Mouse (Mus musculus) hindbrain, embryonic 11.5 days (tissue): ENCODE data around the gene Naaladl2. TPM values are rescaled to one million over a fixed set of nuclear protein-coding genes. Genes with fewer than 3 reads are reported as not detected.

Experiments
- ATAC-seq: fragments of 200-750 bp; cut with Nextera tagmentation; 2 replicates; pipeline ENCODE4 v1.8.0; 2017; ENCODE audit warnings: mild to moderate bottlenecking, moderate TSS enrichment, moderate library complexity; ENCODE audit not compliant: low FRiP score
- DNase-seq: peaks from one replicate; pipeline ENCODE4 v3.0.0-alpha.2; 2015; ENCODE audit warnings: low spot score
- H3K27ac ChIP-seq: fragments of 300-500 bp; sonication (generic); 2 replicates; pipeline ENCODE4 v1.5.1; 2014; ENCODE audit warnings: mild to moderate bottlenecking, low read depth, low read length
- H3K27me3 ChIP-seq: fragments of 300-500 bp; sonication (generic); 2 replicates; pipeline ENCODE4 v1.6.1; 2014; ENCODE audit warnings: mild to moderate bottlenecking, low read length, moderate library complexity, mixed read lengths; ENCODE audit not compliant: control insufficient read depth, insufficient read depth
- H3K36me3 ChIP-seq: fragments of 300-500 bp; sonication (generic); 2 replicates; pipeline ENCODE4 v1.6.1; 2014; ENCODE audit warnings: mild to moderate bottlenecking, low read length, moderate library complexity, mixed read lengths; ENCODE audit not compliant: control insufficient read depth, insufficient read depth
- H3K4me1 ChIP-seq: fragments of 300-500 bp; sonication (generic); replicated peaks from 2 replicates; pipeline ENCODE4 v1.6.1; 2014; ENCODE audit warnings: low read length, mixed read lengths; ENCODE audit not compliant: control insufficient read depth, insufficient read depth
- H3K4me2 ChIP-seq: fragments of 300-500 bp; sonication (generic); replicated peaks from 2 replicates; pipeline ENCODE4 v1.6.1; 2014; ENCODE audit warnings: mild to moderate bottlenecking, low read depth, low read length
- H3K4me3 ChIP-seq: fragments of 300-500 bp; sonication (generic); 2 replicates; pipeline ENCODE4 v1.5.1; 2014; ENCODE audit warnings: low read depth, low read length
- H3K9ac ChIP-seq: fragments of 300-500 bp; sonication (generic); 2 replicates; pipeline ENCODE4 v1.6.1; 2014; ENCODE audit warnings: low read depth, low read length
- H3K9me3 ChIP-seq: fragments of 300-500 bp; sonication (generic); 2 replicates; pipeline ENCODE4 v1.6.1; 2016; ENCODE audit warnings: low read length; ENCODE audit not compliant: control insufficient read depth
- WGBS: fragments of 180-500 bp; shearing (Covaris S2); extraction: QIAGEN DNeasy Blood & Tissue Kit; methylation state at CpG from one replicate; pipeline ENCODE4 v1.1.7; 2014; 5-methylcytosine and 5-hydroxymethylcytosine counted together
- polyA plus RNA-seq: library from polyadenylated mRNA; unstranded; fragments of >200 nt; fragmentation: Nextera tagmentation; extraction: Ambion mirVana; gene quantifications from 2 replicates; pipeline ENCODE4 v1.2.1, GENCODE M21; 2014

Gene Naaladl2
- polyA plus RNA-seq, 1 experiment from 2014 or later: 1.0 TPM

DNA sequence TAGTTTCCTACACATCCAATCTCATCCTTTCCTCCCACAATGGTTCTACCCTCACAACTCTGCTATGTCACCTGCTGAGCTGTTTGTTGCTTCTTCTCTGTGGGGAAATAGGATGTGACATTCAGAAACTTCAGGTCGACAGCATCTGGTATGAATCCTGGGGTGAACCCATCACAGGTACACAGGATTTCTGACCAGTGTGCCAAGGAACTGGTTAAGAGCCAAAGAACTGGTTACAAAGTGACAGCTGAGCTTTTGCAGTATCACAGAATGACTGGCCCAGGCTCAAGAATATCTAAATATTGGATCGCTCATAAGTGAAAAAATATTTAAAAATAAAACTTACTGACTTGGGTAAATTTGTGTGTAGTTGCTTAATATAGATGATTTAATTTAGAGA is 548.6 kb downstream of the Naaladl2 start:
- H3K9ac ChIP-seq: no peak overlapping the region
- H3K9me3 ChIP-seq: no peaks in the 10 kb centered on the region
- no peaks in the 10 kb centered on the region for H3K27me3 ChIP-seq
- 65% methylated on average over 2 of the region's 2 CpGs for WGBS
- no peak overlapping the region for H3K27ac ChIP-seq
- no peaks in the 10 kb centered on the region for H3K36me3 ChIP-seq
- no peak for DNase-seq
- no peak overlapping the region for H3K4me2 ChIP-seq
- no peak for ATAC-seq
- no peaks in the 10 kb centered on the region for H3K4me1 ChIP-seq
- H3K4me3 ChIP-seq: no peak overlapping the region

DNA sequence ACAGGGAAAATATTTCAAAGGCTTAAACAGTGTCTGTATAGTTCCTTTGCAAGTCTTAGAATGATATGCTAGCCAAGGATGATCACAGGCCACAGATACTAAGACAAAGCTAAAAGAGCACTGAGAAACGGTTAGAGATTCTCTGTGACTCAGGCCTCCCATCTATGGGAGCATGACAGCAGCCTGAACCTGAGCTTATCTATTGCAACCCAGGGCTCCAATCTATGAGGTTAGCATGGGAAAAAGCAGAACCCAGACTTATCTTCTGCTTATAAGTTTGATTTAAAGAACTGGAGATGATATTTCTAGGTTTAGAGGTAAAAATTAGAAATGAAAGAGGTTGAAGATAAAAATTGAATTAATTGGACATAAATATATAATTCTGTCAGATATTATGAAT is 587.4 kb downstream of the Naaladl2 start:
- no peaks in the 10 kb centered on the region for H3K9me3 ChIP-seq
- WGBS: 93% methylated on average over 1 of the region's 1 CpGs
- DNase-seq: no peak
- no peak overlapping the region for H3K4me2 ChIP-seq
- H3K9ac ChIP-seq: no peak overlapping the region
- no peak for ATAC-seq
- no peaks in the 10 kb centered on the region for H3K4me1 ChIP-seq
- H3K27me3 ChIP-seq: no peaks in the 10 kb centered on the region
- no peak overlapping the region for H3K27ac ChIP-seq
- H3K36me3 ChIP-seq: no peaks in the 10 kb centered on the region
- no peak overlapping the region for H3K4me3 ChIP-seq

DNA sequence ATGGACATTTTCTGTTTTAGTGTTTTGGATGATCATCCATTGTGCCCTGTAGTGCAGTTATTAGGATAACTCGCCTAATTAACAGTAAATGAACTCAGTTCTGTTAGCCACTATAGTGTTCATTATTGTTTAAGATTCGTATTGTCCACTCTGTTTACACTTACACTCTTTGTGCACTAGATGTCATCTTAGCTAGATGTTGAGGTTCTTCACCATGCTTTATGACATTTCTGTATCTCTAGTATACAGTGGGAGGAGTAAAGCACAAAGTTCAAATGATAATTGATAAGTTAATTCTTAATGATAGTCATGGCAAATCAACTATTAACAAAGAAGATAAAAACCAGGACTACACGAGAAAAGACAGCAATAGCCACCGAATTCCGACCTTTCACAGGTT is 590.4 kb downstream of the Naaladl2 start:
- 84% methylated on average over 5 of the region's 5 CpGs for WGBS
- Histone ChIP-seq H3K27me3 (no peaks in the 10 kb centered on the region), H3K36me3 (no peaks in the 10 kb centered on the region)

DNA sequence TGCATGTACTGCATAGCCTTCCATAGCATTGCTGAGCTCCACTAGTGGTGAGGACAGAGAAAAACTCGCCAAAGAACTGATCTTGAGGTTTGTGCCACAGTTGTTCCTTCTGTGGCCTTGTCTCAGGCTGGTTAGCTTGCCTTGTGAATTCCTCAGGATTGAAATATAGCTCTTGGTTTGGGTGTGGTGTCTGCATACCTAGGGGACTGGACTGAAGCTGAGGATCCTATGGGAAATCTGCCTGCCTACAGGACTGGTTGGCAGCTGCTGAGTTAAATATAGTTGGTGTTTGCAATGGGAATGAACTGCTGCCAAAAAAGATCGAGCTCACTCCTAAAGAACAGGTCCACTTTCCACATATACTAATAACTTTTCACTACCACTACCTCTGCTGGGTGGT is 591.4 kb downstream of the Naaladl2 start:
- Histone ChIP-seq H3K4me3 (no peak overlapping the region), H3K9ac (no peak overlapping the region), H3K27ac (no peak overlapping the region), H3K36me3 (no peaks in the 10 kb centered on the region), H3K9me3 (no peaks in the 10 kb centered on the region), H3K4me1 (no peaks in the 10 kb centered on the region), H3K4me2 (no peak overlapping the region), H3K27me3 (no peaks in the 10 kb centered on the region)
- ATAC-seq (no peak), DNase-seq (no peak)
- WGBS: 82% methylated on average over 2 of the region's 2 CpGs

More for the DNA sequence above, 590.4 kb downstream of the Naaladl2 start:
- H3K4me2 ChIP-seq: no peak overlapping the region
- no peak overlapping the region for H3K9ac ChIP-seq
- no peaks in the 10 kb centered on the region for H3K4me1 ChIP-seq
- ATAC-seq (no peak), DNase-seq (no peak)
- H3K9me3 ChIP-seq: no peaks in the 10 kb centered on the region
- H3K4me3 ChIP-seq: no peak overlapping the region
- no peak overlapping the region for H3K27ac ChIP-seq

DNA sequence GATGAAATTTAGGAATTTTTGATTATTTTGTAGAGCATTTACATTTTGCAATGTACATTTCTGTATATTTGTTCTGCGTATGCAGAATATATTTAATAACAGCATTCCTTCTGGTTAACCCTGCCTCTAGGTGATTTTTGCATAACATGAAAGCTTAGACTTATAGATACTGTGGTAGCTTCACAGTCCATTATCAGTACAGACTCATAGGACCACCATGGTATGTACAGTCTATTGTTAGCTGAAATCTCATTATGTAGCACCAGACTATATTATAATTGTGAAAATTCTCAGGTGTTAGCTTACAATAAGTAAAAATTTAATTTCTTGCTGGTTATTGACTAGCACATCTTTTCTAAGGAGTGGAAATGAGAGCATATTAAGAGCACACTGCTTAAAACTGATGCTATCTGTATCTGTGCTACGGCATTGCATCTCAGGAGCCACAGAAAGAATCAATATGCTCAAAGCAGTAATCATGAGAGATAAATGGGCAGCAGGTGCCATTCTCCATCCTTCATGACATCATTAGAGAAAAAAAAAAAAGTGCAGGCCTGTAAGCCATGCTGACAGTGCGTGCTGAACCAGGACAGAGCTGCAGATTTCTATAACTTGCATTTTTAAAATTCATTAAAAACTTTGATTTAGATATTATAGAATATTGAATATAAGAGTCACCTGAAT is 610.1 kb downstream of the Naaladl2 start:
- DNase-seq: no peak
- Histone ChIP-seq H3K36me3 (no peaks in the 10 kb centered on the region), H3K9me3 (no peaks in the 10 kb centered on the region), H3K4me3 (no peak overlapping the region), H3K27ac (no peak overlapping the region), H3K4me1 (no peaks in the 10 kb centered on the region), H3K9ac (no peak overlapping the region), H3K27me3 (no peaks in the 10 kb centered on the region), H3K4me2 (no peak overlapping the region)
- ATAC-seq: peak; percentile 59
- WGBS: 85% methylated on average over 3 of the region's 3 CpGs

DNA sequence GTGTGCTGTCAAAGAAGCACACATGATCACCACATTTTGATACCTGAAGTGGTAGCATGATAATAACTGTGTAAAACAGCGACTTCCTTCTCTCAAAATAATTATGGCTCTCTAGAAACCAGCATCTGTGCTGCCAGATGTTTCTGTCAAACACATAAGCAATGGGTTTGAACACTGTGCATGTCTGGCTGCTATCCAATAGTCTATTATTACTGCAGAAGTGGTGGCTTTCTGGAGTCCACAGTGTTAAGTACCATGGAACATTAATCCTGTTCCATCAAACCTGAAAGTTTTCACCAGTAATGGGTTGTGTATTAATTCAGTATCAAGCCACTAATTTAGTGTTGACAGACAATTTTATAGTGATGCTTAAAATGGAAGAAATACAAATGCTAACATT is 629.1 kb downstream of the Naaladl2 start:
- WGBS: 63% methylated on average over 1 of the region's 1 CpGs
- H3K4me1 ChIP-seq: no peaks in the 10 kb centered on the region

DNA sequence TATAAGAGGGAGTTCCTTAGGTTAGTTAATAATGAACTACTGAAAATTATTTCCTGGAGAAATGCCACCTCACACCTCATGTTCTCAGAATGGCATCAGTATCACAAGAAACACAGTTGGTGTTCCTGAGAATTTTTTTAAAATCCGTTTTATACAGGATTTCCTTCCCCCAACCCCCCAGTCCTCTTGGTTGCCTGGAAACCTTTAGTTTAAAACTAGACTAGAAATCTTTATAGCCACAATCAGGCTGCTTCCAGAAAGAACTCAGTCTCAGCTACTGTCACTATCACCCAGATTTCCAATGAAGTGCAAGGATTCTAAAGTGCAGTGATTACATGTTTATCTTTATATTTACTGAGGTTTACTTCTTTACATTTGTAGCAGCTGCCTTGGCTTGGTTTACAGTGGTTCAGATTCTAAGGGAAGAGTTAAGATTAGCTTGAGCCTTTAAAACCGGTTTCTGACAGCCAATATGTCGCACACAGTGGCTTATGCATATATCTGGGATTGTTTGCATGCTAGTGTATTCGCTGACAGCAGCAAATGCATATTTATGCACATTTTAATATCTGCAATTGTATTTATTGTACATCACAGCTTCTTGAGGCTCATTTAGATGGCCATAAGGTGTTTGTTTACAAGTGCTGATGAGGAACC is 657.5 kb downstream of the Naaladl2 start:
- no peak overlapping the region for H3K4me2 ChIP-seq
- WGBS: 75% methylated on average over 4 of the region's 4 CpGs
- DNase-seq (no peak), ATAC-seq (no peak)
- H3K9ac ChIP-seq: no peak overlapping the region
- no peaks in the 10 kb centered on the region for H3K9me3 ChIP-seq
- H3K36me3 ChIP-seq: no peaks in the 10 kb centered on the region
- no peaks in the 10 kb centered on the region for H3K27me3 ChIP-seq
- H3K4me1 ChIP-seq: no peaks in the 10 kb centered on the region
- H3K27ac ChIP-seq: no peak overlapping the region
- no peak overlapping the region for H3K4me3 ChIP-seq

More for the DNA sequence above, 629.1 kb downstream of the Naaladl2 start:
- H3K27me3 ChIP-seq: no peaks in the 10 kb centered on the region
- no peak for DNase-seq
- no peak overlapping the region for H3K4me3 ChIP-seq
- H3K9me3 ChIP-seq: no peaks in the 10 kb centered on the region
- H3K27ac ChIP-seq: no peak overlapping the region
- H3K9ac ChIP-seq: no peak overlapping the region
- no peaks in the 10 kb centered on the region for H3K36me3 ChIP-seq
- ATAC-seq: no peak
- H3K4me2 ChIP-seq: no peak overlapping the region

DNA sequence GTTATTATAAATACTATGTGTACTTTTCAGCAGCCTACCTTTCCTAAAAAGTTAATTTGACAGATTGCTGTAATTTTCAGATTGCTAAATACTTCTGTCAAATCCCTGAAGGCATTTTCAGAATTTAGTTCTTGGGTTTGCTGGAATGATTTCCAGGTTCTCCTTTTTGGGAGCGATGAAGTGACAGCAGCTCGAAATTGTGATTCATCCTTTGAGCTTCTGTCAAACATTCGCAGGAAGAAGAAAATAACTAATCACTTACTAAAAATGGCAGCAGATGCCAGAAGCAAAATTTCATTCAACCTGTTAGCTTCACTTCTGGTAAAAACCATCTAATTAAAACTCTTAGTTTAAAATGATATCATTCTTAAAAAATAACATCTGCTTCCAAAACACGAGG is 680.1 kb downstream of the Naaladl2 start:
- Histone ChIP-seq H3K4me2 (no peak overlapping the region), H3K4me3 (no peak overlapping the region), H3K27ac (no peak overlapping the region), H3K4me1 (no peaks in the 10 kb centered on the region), H3K36me3 (no peaks in the 10 kb centered on the region), H3K27me3 (no peaks in the 10 kb centered on the region), H3K9ac (no peak overlapping the region), H3K9me3 (no peaks in the 10 kb centered on the region)
- no peak for ATAC-seq
- WGBS: 92% methylated on average over 4 of the region's 4 CpGs
- no peak for DNase-seq

DNA sequence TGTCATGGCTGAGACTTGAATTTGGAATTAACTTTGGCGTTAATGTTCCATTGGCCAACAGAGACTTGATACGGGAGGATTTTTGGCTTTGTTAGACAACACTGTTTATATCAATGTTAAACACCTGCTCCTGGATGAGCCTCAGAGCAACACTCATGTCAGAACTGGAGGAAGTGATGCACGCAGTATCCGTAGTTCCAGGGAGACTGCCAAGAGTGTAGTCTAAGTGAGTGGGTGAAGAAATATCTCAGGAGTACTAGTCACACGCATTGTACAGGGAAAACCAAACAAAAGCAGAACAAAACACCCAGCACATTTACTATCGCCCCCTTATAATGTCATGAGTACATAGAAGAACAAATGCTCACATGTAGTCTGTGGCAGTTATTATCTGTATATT is 703.4 kb downstream of the Naaladl2 start:
- no peak for ATAC-seq
- Histone ChIP-seq H3K9me3 (no peaks in the 10 kb centered on the region), H3K4me1 (no peaks in the 10 kb centered on the region)

More for the DNA sequence above, 703.4 kb downstream of the Naaladl2 start:
- no peak overlapping the region for H3K27ac ChIP-seq
- no peaks in the 10 kb centered on the region for H3K27me3 ChIP-seq
- no peaks in the 10 kb centered on the region for H3K36me3 ChIP-seq
- 87% methylated on average over 6 of the region's 6 CpGs for WGBS
- no peak overlapping the region for H3K4me3 ChIP-seq
- DNase-seq: no peak
- no peak overlapping the region for H3K4me2 ChIP-seq
- H3K9ac ChIP-seq: no peak overlapping the region
